Mouse (Mus musculus) heart, adult 2 months (tissue): Measurements from ENCODE around the gene Scarb1.

Experiments
- CTCF ChIP-seq: fragments of 200-600 bp; IDR thresholded peaks from 2 replicates; pipeline ENCODE4 v1.8.1; 2022; ENCODE audit warnings: antibody characterized with exemption, mild to moderate bottlenecking, moderate library complexity
- POLR2A ChIP-seq: fragments of 200-500 bp; IDR thresholded peaks from 2 replicates; pipeline ENCODE4 v1.6.1; 2011; ENCODE audit warnings: mild to moderate bottlenecking, low read depth, low read length, control low read depth; ENCODE audit not compliant: insufficient read depth

DNA sequence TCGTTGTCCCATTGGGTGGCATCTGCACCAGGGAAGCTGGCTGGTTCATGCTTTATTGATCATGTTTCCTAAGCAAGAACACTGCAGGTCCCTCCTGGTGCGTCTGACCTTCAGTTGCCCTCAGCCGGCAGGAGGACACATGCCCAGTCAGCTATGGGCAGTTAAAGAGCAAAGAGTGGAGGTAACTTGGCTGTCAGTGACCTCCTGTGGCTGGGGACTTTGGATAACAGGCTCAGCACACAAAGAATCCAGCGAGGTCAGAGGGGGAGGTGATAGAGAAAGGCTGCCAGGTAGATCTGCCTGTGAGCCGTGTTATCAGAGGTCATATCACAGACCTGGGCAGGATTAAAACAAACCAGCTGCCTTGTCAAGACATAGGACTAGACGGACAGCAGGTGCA lies 91.7 kb downstream of the Scarb1 start:
- TF ChIP-seq POLR2A (no peak), CTCF (no peak)
